Mouse (Mus musculus): ENCODE data around the gene Ubald2.
"Not testable (repeated sequence)": the region's sequence is repeated elsewhere in the genome, so short reads cannot be mapped to it uniquely, and the experiment has no call there.

Gene Ubald2

GRCm38 (mm10) chr11:116413631-116414022 is 20.3 kb upstream of the Ubald2 start:
- no peak for DNase-seq (ENCODE audit: low read depth, low spot score)

- peak; percentile 95 for DNase-seq (ENCODE audit: low read depth, low spot score)
Observed at GRCm38 (mm10) chr11:116416196-116416943, 17.5 kb upstream of the Ubald2 start.

- DNase-seq (ENCODE audit: low read depth, low spot score): peak; percentile 34
Observed at GRCm38 (mm10) chr11:116417054-116417453, 16.8 kb upstream of the Ubald2 start.

- DNase-seq (ENCODE audit: low read depth, low spot score): peak; percentile 88
Observed at GRCm38 (mm10) chr11:116418194-116418840, 15.6 kb upstream of the Ubald2 start.

- DNase-seq (ENCODE audit: low read depth, low spot score): no peak
Observed at GRCm38 (mm10) chr11:116418841-116419462, 14.9 kb upstream of the Ubald2 start.

- DNase-seq (ENCODE audit: low read depth, low spot score): no peak
Observed at GRCm38 (mm10) chr11:116421102-116421501, 12.8 kb upstream of the Ubald2 start.

- DNase-seq (ENCODE audit: low read depth, low spot score): no peak
Observed at GRCm38 (mm10) chr11:116422562-116422961, 11.3 kb upstream of the Ubald2 start.

GRCm38 (mm10) chr11:116423214-116423613 is 10.7 kb upstream of the Ubald2 start:
- no peak for DNase-seq (ENCODE audit: low read depth, low spot score)

GRCm38 (mm10) chr11:116423782-116424620 is 9.9 kb upstream of the Ubald2 start:
- DNase-seq (ENCODE audit: low read depth, low spot score): no peak

- DNase-seq (ENCODE audit: low read depth, low spot score): no peak
Observed at GRCm38 (mm10) chr11:116424621-116425407, 9.1 kb upstream of the Ubald2 start.

- DNase-seq (ENCODE audit: low read depth, low spot score): not testable (repeated sequence)
Observed at GRCm38 (mm10) chr11:116426328-116426727, 7.6 kb upstream of the Ubald2 start.

- DNase-seq (ENCODE audit: low read depth, low spot score): peak; percentile 22
Observed at GRCm38 (mm10) chr11:116426852-116427575, 6.9 kb upstream of the Ubald2 start.

GRCm38 (mm10) chr11:116428872-116429859 is 4.7 kb upstream of the Ubald2 start:
- no peak for DNase-seq (ENCODE audit: low read depth, low spot score)

- no peak for DNase-seq (ENCODE audit: low read depth, low spot score)
Observed at GRCm38 (mm10) chr11:116429862-116430613, 3.9 kb upstream of the Ubald2 start.

- DNase-seq (ENCODE audit: low read depth, low spot score): no peak
Observed at GRCm38 (mm10) chr11:116430723-116431427, 3.0 kb upstream of the Ubald2 start.

- DNase-seq (ENCODE audit: low read depth, low spot score): no peak
Observed at GRCm38 (mm10) chr11:116431428-116432077, 2.3 kb upstream of the Ubald2 start.

- DNase-seq (ENCODE audit: low read depth, low spot score): no peak
Observed at GRCm38 (mm10) chr11:116432127-116432526, 1.8 kb upstream of the Ubald2 start.

Measured in 3T3-L1 (cell line).